Mouse (Mus musculus) limb, embryonic 12.5 days (tissue): ENCODE data around the gene Gm36210. TPM values are rescaled to one million over a fixed set of nuclear protein-coding genes. Genes with fewer than 3 reads are reported as not detected.
"Not testable (repeated sequence)": the region's sequence is repeated elsewhere in the genome, so short reads cannot be mapped to it uniquely, and the experiment has no call there.

Experiments used
- ATAC-seq: fragments of 200-750 bp; cut with Nextera tagmentation; 2 replicates; pipeline ENCODE4 v1.8.0; 2017; ENCODE audit warnings: low read depth, moderate TSS enrichment; ENCODE audit not compliant: insufficient number of reproducible peaks, insufficient read depth, low FRiP score, low TSS enrichment
- H3K27ac ChIP-seq: fragments of 300-500 bp; sonication (generic); 2 replicates; pipeline ENCODE4 v1.5.1; 2016; ENCODE audit warnings: mild to moderate bottlenecking, moderate library complexity
- H3K27me3 ChIP-seq: fragments of 300-500 bp; sonication (generic); 2 replicates; pipeline ENCODE4 v1.6.1; 2016; ENCODE audit warnings: mild to moderate bottlenecking, moderate library complexity
- H3K36me3 ChIP-seq: fragments of 300-500 bp; sonication (generic); 2 replicates; pipeline ENCODE4 v1.6.1; 2016; ENCODE audit warnings: mild to moderate bottlenecking, moderate library complexity
- H3K4me1 ChIP-seq: fragments of 300-500 bp; sonication (generic); replicated peaks from 2 replicates; pipeline ENCODE4 v1.6.1; 2016
- H3K4me2 ChIP-seq: fragments of 300-500 bp; sonication (generic); 2 replicates; pipeline ENCODE4 v1.6.1; 2016; ENCODE audit warnings: mild to moderate bottlenecking, moderate library complexity
- H3K4me3 ChIP-seq: fragments of 300-500 bp; sonication (generic); replicated peaks from 2 replicates; pipeline ENCODE4 v1.5.1; 2016; ENCODE audit warnings: mild to moderate bottlenecking
- H3K9ac ChIP-seq: fragments of 300-500 bp; sonication (generic); replicated peaks from 2 replicates; pipeline ENCODE4 v1.6.1; 2016; ENCODE audit warnings: mild to moderate bottlenecking, moderate library complexity
- H3K9me3 ChIP-seq: fragments of 300-500 bp; sonication (generic); 2 replicates; pipeline ENCODE4 v1.6.1; 2016; ENCODE audit warnings: mild to moderate bottlenecking, moderate library complexity
- WGBS: fragments of 180-500 bp; shearing (Covaris S2); methylation state at CpG from one replicate; pipeline ENCODE4 v1.1.7; 2016; 5-methylcytosine and 5-hydroxymethylcytosine counted together
- polyA plus RNA-seq: library from polyadenylated mRNA; unstranded; fragments of >200 nt; fragmentation: Nextera tagmentation; extraction: Ambion mirVana; gene quantifications from 2 replicates; pipeline ENCODE4 v1.2.1, GENCODE M21; 2016

Gene Gm36210
- polyA plus RNA-seq, 1 experiment from 2014 or later: not detected

DNA sequence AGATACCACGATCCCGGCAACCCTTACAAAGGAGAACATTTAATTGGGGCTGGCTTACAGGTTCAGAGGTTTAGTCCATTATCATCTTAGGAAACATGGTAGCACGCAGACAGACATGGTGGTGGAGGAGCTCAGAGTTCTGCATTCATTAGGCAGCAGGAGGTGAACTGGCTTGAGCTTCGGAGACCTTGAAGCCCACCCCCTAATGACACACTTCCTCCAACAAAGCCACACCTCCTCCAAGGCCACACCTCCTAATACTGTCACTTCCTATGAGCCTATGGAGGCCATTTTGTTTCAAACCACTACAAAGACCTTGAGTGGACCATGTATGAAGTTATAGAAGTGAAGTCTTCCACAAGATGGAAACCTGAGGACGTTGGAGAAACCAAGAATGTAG, 5.9 kb upstream of the Gm36210 start:
- Histone ChIP-seq H3K9me3 (no peaks in the 10 kb centered on the region), H3K4me2 (no peak overlapping the region), H3K27ac (no peak overlapping the region), H3K4me1 (peaks cover 14% of the 10 kb centered on the region), H3K27me3 (no peaks in the 10 kb centered on the region), H3K9ac (no peak overlapping the region), H3K36me3 (0 out of 2 replicates have a peak, but pooled peaks cover 1% of the 10 kb centered on the region), H3K4me3 (no peak overlapping the region)
- ATAC-seq: no peak
- 66% methylated on average over 5 of the region's 5 CpGs for WGBS

DNA sequence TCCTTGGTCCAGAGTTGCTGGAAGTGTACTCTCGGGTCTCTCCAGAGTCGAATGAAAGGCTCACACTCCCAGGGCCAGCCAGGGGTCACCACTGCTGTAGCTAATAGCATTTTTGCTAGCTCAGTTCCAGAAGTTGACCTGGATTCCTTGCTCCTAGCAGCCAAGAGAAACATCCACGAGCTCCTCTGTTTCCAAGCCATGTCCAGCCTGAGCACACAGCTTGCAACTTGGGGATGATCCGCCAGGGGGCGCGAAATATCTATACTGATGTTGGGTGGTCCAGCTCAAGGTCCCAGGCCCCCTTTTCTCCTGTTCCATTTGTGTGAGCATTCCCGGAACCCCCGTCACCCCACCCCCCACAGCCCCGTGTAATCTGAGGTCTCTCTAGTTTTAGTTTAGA, 5.2 kb upstream of the Gm36210 start:
- Histone ChIP-seq H3K27me3 (no peaks in the 10 kb centered on the region), H3K4me1 (peaks cover 8% of the 10 kb centered on the region), H3K4me2 (no peak overlapping the region), H3K9me3 (no peaks in the 10 kb centered on the region), H3K27ac (no peak overlapping the region), H3K9ac (no peak overlapping the region), H3K4me3 (no peak overlapping the region), H3K36me3 (no peaks in the 10 kb centered on the region)
- WGBS: 37% methylated on average over 9 of the region's 9 CpGs
- no peak for ATAC-seq

DNA sequence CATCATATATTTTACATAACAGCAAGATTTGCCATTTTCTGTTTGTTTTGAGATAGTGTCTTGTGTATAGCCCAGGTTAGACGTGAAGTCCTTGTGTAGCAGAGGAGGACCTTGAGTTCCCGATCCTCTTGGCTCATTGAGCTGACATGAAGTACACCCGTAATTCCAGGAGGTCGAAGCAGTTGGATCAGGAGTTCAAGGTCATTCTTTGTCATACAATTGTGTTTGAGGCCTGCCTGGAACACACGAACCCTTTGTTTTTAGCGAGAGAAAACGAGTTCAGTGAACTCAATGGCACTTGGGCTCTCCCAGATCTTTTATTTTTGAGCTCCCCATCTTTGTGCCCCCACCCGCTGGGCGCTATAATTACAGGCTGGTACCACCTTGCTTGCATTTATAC, 3.9 kb downstream of the Gm36210 start:
- WGBS: 82% methylated on average over 9 of the region's 9 CpGs

DNA sequence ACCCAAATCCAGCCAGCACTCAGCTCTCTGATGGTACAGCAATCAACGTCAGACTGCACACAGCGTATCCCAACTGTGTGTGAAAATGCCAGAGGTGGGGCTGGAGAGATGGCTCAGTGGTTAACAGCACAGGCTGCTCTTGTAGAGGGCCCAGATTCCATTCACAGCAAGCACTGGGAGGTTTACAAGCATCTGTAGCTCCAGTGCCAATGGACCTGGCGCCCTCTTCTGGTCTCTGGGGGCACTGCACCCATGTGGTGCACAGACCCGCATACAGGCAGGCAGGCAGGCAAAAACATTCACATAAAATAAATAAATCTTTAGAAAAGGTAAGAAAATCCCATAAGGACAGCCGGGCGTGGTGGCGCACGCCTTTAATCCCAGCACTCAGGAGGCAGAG, 5.1 kb downstream of the Gm36210 start:
- no peaks in the 10 kb centered on the region for H3K36me3 ChIP-seq
- H3K4me2 ChIP-seq: no peak overlapping the region
- 0 out of 2 replicates have a peak, but pooled peaks cover 2% of the 10 kb centered on the region for H3K4me1 ChIP-seq
- no peak overlapping the region for H3K4me3 ChIP-seq
- WGBS: 49% methylated on average over 8 of the region's 8 CpGs
- H3K27me3 ChIP-seq: peaks cover 33% of the 10 kb centered on the region
- peaks cover 4% of the 10 kb centered on the region for H3K9me3 ChIP-seq
- ATAC-seq: no peak
- H3K9ac ChIP-seq: no peak overlapping the region
- H3K27ac ChIP-seq: no peak overlapping the region

More for the DNA sequence above, 3.9 kb downstream of the Gm36210 start:
- Histone ChIP-seq H3K4me1 (0 out of 2 replicates have a peak, but pooled peaks cover 2% of the 10 kb centered on the region), H3K4me3 (no peak overlapping the region), H3K36me3 (no peaks in the 10 kb centered on the region), H3K4me2 (no peak overlapping the region), H3K9me3 (peaks cover 4% of the 10 kb centered on the region), H3K9ac (no peak overlapping the region), H3K27me3 (peaks cover 33% of the 10 kb centered on the region), H3K27ac (no peak overlapping the region)
- no peak for ATAC-seq

DNA sequence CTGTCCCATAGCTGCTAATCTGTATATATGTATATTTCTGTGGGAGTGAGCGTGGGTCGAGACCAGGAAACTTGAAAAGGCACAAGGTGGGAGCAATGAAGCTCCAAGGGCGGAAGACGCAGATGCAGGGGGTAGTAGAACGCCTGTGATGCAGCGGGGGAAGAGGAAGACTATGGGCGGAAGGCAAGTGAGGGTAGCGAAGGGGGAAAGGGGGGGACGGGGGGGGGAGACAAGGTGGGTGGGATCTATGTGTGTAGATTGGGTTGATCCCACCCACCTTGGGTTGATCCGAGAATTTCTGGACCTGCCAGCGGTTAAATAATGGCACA, 5.8 kb downstream of the Gm36210 start:
- ATAC-seq: no peak
- Histone ChIP-seq H3K4me3 (no peak overlapping the region), H3K27ac (no peak overlapping the region), H3K27me3 (peaks cover 33% of the 10 kb centered on the region), H3K36me3 (no peaks in the 10 kb centered on the region), H3K9me3 (peaks cover 4% of the 10 kb centered on the region), H3K4me2 (0 out of 2 replicates have a peak overlapping the region, but pooled peaks have one; percentile 5), H3K4me1 (0 out of 2 replicates have a peak, but pooled peaks cover 2% of the 10 kb centered on the region), H3K9ac (no peak overlapping the region)
- 35% methylated on average over 11 of the region's 11 CpGs for WGBS

DNA sequence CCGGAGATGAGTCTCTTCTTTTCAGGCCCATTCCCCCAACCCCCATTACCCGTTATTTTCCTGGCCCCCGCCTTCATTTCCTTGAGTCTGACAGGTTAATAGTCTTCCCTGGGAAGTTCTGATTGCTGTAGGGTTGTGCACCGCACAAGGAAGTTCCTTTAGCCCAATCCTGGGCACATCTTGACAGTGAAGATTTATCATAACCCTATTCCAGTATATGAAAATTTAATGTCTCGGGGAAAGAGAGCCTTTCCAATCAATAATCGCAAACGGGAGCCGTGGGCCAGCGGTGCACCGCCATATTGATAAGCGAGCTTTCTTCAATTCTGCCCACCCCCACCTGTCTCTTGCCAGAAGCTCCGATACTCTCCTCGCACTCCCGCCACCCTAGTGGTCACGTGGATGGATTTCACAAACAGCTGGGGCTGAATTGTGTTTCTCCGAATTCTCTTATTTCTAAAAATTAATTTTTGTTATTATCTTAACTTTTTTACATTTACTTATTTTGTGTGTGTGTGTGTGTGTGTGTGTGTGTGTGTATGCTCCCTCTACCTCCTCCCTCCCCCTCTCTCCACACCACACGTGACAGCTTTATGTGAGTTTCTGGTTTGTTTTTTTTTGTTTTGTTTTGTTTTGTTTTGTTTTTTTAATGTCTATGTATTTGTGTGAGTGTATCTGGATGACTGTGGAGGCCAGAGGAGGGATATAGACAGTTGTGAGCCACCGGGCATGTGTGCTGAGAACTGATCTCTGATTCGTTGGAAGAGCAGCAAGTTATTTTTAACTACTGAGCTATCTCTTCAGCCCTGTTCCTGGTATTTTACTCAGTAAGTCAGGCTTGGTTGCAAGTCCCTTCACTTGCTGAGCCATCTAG, 6.4 kb downstream of the Gm36210 start:
- peaks cover 33% of the 10 kb centered on the region for H3K27me3 ChIP-seq
- no peak overlapping the region; the same call in 1 of the 2 replicates for H3K9ac ChIP-seq
- 7% methylated on average over 19 of the region's 19 CpGs for WGBS
- H3K4me3 ChIP-seq: peak overlapping the region; percentile 16
- H3K4me1 ChIP-seq: 0 out of 2 replicates have a peak, but pooled peaks cover 2% of the 10 kb centered on the region
- no peak for ATAC-seq
- peak overlapping the region; percentile 50 for H3K4me2 ChIP-seq
- H3K27ac ChIP-seq: no peak overlapping the region
- peaks cover 4% of the 10 kb centered on the region for H3K9me3 ChIP-seq
- H3K36me3 ChIP-seq: no peaks in the 10 kb centered on the region

DNA sequence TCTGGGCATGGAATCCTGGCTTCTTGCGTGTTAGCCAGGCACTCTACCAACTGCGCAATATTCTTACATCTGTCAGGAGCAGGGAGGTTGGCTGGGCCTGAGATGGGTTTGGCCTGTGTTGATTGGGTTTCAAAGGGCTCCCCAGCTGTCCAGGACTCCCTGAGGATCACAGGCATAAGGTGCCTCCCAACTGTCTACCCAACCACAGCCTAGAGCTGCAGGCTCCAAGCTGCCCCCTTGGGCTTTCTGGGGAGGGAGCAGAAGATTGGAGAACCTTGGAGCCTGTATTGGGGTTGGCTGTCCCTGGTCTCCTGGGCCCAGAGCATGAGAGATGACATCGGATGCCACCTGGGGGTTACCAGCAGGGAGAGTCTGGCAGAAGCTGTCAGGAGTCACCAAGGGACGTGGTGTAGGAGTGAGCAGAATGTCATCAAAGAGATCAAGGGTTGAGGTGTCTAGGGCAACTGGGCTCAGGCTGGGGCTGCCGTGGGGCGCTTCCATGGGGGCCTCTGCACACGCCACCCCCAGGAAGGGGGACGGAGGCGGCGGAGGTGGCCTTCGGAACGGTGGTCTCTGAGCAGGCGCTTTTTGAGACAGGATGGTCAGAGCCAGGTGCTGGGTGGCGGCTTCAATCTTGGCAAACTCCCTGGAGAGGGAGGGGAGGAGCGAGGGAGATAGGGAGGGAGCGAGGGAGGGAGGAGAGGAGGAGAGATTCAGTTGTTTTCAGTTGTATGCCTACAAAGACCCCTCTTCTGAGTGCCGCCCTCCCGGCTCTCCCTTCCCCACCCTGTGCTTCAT, 7.3 kb downstream of the Gm36210 start:
- Histone ChIP-seq H3K4me2 (peak overlapping the region; percentile 50), H3K36me3 (no peaks in the 10 kb centered on the region), H3K9ac (no peak overlapping the region; the same call in 1 of the 2 replicates), H3K27me3 (peaks cover 33% of the 10 kb centered on the region), H3K4me3 (peak overlapping the region; percentile 16), H3K9me3 (peaks cover 4% of the 10 kb centered on the region), H3K4me1 (0 out of 2 replicates have a peak, but pooled peaks cover 2% of the 10 kb centered on the region), H3K27ac (no peak overlapping the region)
- ATAC-seq: no peak; the same call in 1 of the 2 replicates
- 14% methylated on average over 17 of the region's 18 CpGs for WGBS

DNA sequence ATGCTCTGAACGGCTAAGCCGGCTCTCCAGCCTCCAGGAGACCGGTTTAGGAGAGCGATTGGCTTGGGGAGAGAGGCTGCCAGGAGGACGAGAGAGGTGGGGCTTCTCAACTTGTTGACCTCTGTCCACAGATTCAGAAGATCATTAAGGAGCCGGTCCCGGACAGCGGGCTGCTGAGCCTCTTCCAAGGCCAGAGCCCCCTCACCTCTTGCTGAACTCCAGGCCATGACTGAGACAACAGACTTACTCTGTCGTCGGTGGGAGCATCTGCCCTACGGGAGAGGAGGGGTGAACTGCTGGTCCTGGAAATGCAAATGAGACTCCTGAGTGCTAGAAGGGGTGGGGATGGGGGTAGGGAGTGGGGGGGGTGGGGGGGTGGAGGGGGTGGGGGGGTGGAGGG, 11.1 kb downstream of the Gm36210 start:
- Histone ChIP-seq H3K4me1 (0 out of 2 replicates have a peak, but pooled peaks cover 2% of the 10 kb centered on the region), H3K4me3 (no peak overlapping the region), H3K9me3 (no peaks in the 10 kb centered on the region), H3K36me3 (no peaks in the 10 kb centered on the region), H3K27ac (no peak overlapping the region), H3K4me2 (no peak overlapping the region), H3K9ac (no peak overlapping the region), H3K27me3 (peaks cover 22% of the 10 kb centered on the region)
- no peak for ATAC-seq
- WGBS: 65% methylated on average over 11 of the region's 11 CpGs

DNA sequence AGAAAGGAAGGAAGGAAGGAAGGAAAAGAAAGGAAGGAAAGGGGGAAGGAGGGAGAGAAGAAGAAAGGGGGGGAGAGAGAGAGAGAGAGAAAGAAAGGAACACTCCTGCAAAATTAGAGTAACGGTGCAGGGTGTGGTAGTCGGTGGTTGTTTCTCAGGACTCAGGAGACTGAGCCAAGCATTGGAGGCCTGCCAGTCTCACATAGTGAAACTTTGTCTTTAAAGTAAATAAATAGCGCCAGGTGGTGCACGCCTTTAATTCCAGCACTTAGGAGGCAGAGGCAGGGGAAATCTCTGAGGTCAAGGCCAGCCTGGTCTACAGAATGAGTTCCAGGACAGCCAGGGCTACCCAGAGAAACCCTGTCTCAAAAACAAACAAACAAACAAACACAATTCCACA, 19.6 kb downstream of the Gm36210 start:
- no peak for ATAC-seq
- Histone ChIP-seq H3K4me3 (no peak overlapping the region), H3K27ac (no peak overlapping the region), H3K4me2 (no peak overlapping the region), H3K36me3 (no peaks in the 10 kb centered on the region), H3K9ac (no peak overlapping the region), H3K4me1 (no peaks in the 10 kb centered on the region), H3K9me3 (peaks cover 11% of the 10 kb centered on the region; the same call in 1 of the 2 replicates), H3K27me3 (no peaks in the 10 kb centered on the region)
- WGBS: 77% methylated on average over 4 of the region's 4 CpGs

DNA sequence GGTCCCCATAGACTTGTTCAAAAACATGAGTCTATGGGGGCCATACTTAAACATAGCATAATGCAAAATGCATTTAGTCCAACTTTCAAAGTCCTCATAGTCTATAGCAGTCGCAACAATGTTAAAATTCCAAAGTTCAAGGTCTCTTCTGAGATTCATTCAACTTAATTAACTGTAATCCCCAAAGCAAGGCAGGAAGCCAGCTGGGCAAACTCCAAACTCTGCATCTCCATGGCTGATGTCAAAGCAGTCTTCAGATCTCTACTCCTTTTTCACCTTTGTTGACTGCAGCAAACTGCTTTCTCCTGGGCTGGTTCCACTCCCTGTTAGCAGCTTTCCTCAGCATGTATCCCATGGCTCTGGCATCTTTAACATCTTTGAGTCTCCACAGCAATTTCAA, 27.3 kb downstream of the Gm36210 start:
- H3K27me3 ChIP-seq, H3K9ac ChIP-seq, H3K4me2 ChIP-seq, H3K4me3 ChIP-seq, H3K36me3 ChIP-seq, H3K27ac ChIP-seq, ATAC-seq, H3K9me3 ChIP-seq: not testable (repeated sequence)
- peaks cover 14% of the 10 kb centered on the region for H3K4me1 ChIP-seq
- WGBS: 97% methylated on average over 1 of the region's 1 CpGs

DNA sequence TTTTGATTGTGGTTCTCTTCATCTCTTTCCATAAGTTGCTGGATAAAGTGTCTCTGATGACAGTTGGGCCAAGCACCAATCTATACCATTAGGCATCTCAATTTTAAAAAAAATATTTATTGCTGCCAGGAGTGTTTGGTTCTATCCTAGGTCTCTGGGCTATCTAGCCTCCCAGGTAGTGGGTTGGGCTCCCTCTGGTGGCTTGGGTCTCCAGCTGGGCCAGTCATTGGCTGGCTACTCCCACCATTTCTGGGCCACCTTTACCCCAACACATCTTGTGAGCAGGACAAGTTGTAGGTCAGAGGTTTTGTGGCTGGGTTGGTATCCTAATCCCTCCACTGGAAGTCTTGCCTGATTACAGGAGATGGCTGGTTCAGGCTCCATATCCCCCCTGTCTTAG, 28.1 kb downstream of the Gm36210 start:
- Histone ChIP-seq H3K4me2 (no peak overlapping the region), H3K9ac (peak overlapping the region; percentile 60; the same call in 1 of the 2 replicates), H3K36me3 (no peaks in the 10 kb centered on the region), H3K4me3 (no peak overlapping the region), H3K9me3 (no peaks in the 10 kb centered on the region), H3K27ac (no peak overlapping the region), H3K27me3 (no peaks in the 10 kb centered on the region), H3K4me1 (peaks cover 14% of the 10 kb centered on the region)
- ATAC-seq: no peak
